Mouse (Mus musculus): ENCODE data around the gene Nrxn3. TPM values are rescaled to one million over a fixed set of nuclear protein-coding genes. Genes with fewer than 3 reads are reported as not detected.

Nrxn3 gene
- total RNA-seq, 2 experiments from 2014 or later: 153 to 168 TPM

- DNase-seq (ENCODE audit: low spot score in 2 of 2): no peak
Observed at GRCm38 (mm10) chr12:89290736-89291574, 568.3 kb downstream of the Nrxn3 start.

GRCm38 (mm10) chr12:89302011-89302410 lies 579.3 kb downstream of the Nrxn3 start:
- peak; percentile 84 to 86 for DNase-seq (ENCODE audit: low spot score in 2 of 2)

GRCm38 (mm10) chr12:89310200-89310599 lies 587.5 kb downstream of the Nrxn3 start:
- DNase-seq (ENCODE audit: low spot score in 2 of 2): no peak

GRCm38 (mm10) chr12:89312586-89312985 lies 589.9 kb downstream of the Nrxn3 start:
- peak in 1 of 2 experiments; percentile 37 for DNase-seq (ENCODE audit: low spot score in 2 of 2)

- DNase-seq (ENCODE audit: low spot score in 2 of 2): peak in 1 of 2 experiments; percentile 13
Observed at GRCm38 (mm10) chr12:89325864-89326560, 603.3 kb downstream of the Nrxn3 start.

GRCm38 (mm10) chr12:89331474-89332263 lies 609.0 kb downstream of the Nrxn3 start:
- peak in 1 of 2 experiments; percentile 33 for DNase-seq (ENCODE audit: low spot score in 2 of 2)

- no peak for DNase-seq (ENCODE audit: low spot score in 2 of 2)
Observed at GRCm38 (mm10) chr12:89333486-89333885, 610.8 kb downstream of the Nrxn3 start.

- no peak for DNase-seq (ENCODE audit: low spot score in 2 of 2)
Observed at GRCm38 (mm10) chr12:89364850-89365249, 642.2 kb downstream of the Nrxn3 start.

- DNase-seq (ENCODE audit: low spot score in 2 of 2): no peak
Observed at GRCm38 (mm10) chr12:89369939-89370338, 647.3 kb downstream of the Nrxn3 start.

- DNase-seq (ENCODE audit: low spot score in 2 of 2): no peak
Observed at GRCm38 (mm10) chr12:89376600-89376999, 653.9 kb downstream of the Nrxn3 start.

GRCm38 (mm10) chr12:89377051-89377643 lies 654.5 kb downstream of the Nrxn3 start:
- DNase-seq (ENCODE audit: low spot score in 2 of 2): peak in 1 of 2 experiments; percentile 41

- DNase-seq (ENCODE audit: low spot score in 2 of 2): no peak
Observed at GRCm38 (mm10) chr12:89377687-89378086, 655.0 kb downstream of the Nrxn3 start.

GRCm38 (mm10) chr12:89383254-89383653 lies 660.6 kb downstream of the Nrxn3 start:
- no peak for DNase-seq (ENCODE audit: low spot score in 2 of 2)

GRCm38 (mm10) chr12:89395121-89395792 lies 672.6 kb downstream of the Nrxn3 start:
- DNase-seq (ENCODE audit: low spot score in 2 of 2): peak in 1 of 2 experiments; percentile 27

GRCm38 (mm10) chr12:89436519-89436918 lies 713.8 kb downstream of the Nrxn3 start:
- no peak for DNase-seq (ENCODE audit: low spot score in 2 of 2)

- DNase-seq (ENCODE audit: low spot score in 2 of 2): no peak
Observed at GRCm38 (mm10) chr12:89442323-89443038, 719.8 kb downstream of the Nrxn3 start.

- peak; percentile 58 to 71 for DNase-seq (ENCODE audit: low spot score in 2 of 2)
Observed at GRCm38 (mm10) chr12:89450667-89451298, 728.1 kb downstream of the Nrxn3 start.

- DNase-seq (ENCODE audit: low spot score in 2 of 2): no peak
Observed at GRCm38 (mm10) chr12:89470226-89470625, 747.5 kb downstream of the Nrxn3 start.

- no peak for DNase-seq (ENCODE audit: low spot score in 2 of 2)
Observed at GRCm38 (mm10) chr12:89471289-89471688, 748.6 kb downstream of the Nrxn3 start.

Data from layer of hippocampus, postnatal 10 days (tissue).